Mouse (Mus musculus) bone marrow macrophage, adult 2 months (primary cell): ENCODE measurements around the gene Celsr1.

ENCODE experiments used
- CTCF ChIP-seq: IDR thresholded peaks from 2 replicates; pipeline ENCODE4 v1.5.1; 2012; ENCODE audit warnings: low read depth, mild to moderate bottlenecking, low read length, moderate library complexity
- POLR2A ChIP-seq: IDR thresholded peaks from 2 replicates; pipeline ENCODE4 v1.6.1; 2012; ENCODE audit warnings: mild to moderate bottlenecking, low read depth, low read length, borderline replicate concordance

DNA sequence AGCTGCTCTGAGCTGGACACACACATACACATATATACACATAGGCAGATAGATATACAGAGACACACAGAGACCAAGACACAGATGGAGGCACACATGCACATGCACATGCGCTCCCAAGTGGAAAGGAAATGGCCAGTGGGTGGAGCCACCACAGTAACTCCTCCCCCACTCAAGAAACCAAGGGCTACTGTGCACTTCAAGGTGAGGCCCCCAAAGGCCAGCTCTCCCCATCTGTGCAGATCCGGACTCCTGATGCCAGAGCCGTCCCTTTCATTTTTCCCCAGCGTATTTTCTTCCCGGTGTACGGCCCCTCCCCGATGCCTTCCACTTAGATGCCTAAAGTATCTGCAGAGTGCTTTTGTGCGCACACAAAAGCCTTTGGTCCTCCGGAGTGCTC is 86.0 kb downstream of the Celsr1 start:
- TF ChIP-seq CTCF (no peak), POLR2A (no peak)
